Mouse (Mus musculus): ENCODE measurements around the gene Lrp5. TPM values are rescaled to one million over a fixed set of nuclear protein-coding genes. Genes with fewer than 3 reads are reported as not detected.

The Lrp5 gene
- polyA plus RNA-seq, 1 experiment = 0.41 TPM

DNA sequence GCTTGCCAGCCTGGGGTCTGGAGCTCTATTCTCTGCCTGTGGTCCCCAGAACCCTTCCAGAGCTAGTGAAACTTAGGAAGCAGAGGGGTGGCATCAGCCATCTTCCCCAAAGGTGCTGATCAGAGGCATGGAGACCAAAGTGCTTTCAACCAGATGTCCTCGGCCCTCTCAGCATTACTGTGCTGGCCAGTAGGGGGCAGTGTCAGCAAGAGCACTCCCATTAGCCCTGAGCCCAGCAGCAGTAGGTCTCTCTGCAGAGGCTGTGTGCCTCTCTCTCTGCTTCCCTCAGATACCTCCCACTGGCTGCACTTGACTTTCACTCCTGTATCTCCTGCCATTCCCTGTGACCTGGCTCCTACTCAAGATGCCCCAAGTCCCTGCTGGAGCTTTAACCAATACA, 99.8 kb downstream of the Lrp5 start:
- Histone ChIP-seq H3K4me1 (ENCODE audit: control insufficient read depth) (peaks cover 38% of the 10 kb centered on the region), H3K4me3 (replicated peaks) (no peak overlapping the region), H3K27me3 (ENCODE audit: control insufficient read depth) (no peaks in the 10 kb centered on the region), H3K9me3 (ENCODE audit: control insufficient read depth, low read length) (no peaks in the 10 kb centered on the region), H3K36me3 (ENCODE audit: control insufficient read depth) (peaks cover 27% of the 10 kb centered on the region)
- no peak for TF ChIP-seq GATA1 (IDR thresholded peaks at IDR 0.05; ENCODE audit: low read length)
- TF ChIP-seq TAL1 (IDR thresholded peaks at IDR 0.05; ENCODE audit: low read length) = no peak

DNA sequence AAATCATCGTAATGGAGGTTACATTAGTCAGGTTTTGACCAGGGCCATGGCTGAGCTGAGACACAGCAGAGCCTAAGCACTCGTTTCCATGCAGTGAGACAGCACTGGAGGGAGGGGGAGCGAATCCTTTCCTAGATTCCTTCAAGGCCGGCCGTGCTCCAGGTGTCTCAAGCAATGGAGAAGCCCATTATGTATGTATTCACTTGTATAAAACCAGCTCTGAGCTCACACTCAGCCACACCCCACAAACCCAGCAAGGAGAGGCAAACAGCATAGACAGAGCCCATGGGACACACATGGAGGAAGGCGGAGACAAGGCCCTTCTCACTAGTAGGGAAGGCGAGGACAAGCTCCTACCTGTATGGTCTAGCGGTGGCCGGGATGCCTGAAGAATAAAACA, 100.3 kb downstream of the Lrp5 start:
- Histone ChIP-seq H3K4me1 (ENCODE audit: control insufficient read depth) (peaks cover 37% of the 10 kb centered on the region), H3K9me3 (ENCODE audit: control insufficient read depth, low read length) (no peaks in the 10 kb centered on the region), H3K27me3 (ENCODE audit: control insufficient read depth) (no peaks in the 10 kb centered on the region), H3K4me3 (replicated peaks) (no peak overlapping the region), H3K36me3 (ENCODE audit: control insufficient read depth) (peaks cover 22% of the 10 kb centered on the region)
- TF ChIP-seq GATA1 (IDR thresholded peaks at IDR 0.05; ENCODE audit: low read length) = no peak
- no peak for TF ChIP-seq TAL1 (IDR thresholded peaks at IDR 0.05; ENCODE audit: low read length)

- no peaks in the 10 kb centered on the region for H3K27me3 ChIP-seq (ENCODE audit: control insufficient read depth)
- H3K4me3 ChIP-seq (replicated peaks) = no peak overlapping the region
- no peak for TF ChIP-seq TAL1 (IDR thresholded peaks at IDR 0.05; ENCODE audit: low read length)
- no peak for TF ChIP-seq GATA1 (IDR thresholded peaks at IDR 0.05; ENCODE audit: low read length)
- peaks cover 9% of the 10 kb centered on the region for H3K36me3 ChIP-seq (ENCODE audit: control insufficient read depth)
- peaks cover 20% of the 10 kb centered on the region for H3K4me1 ChIP-seq (ENCODE audit: control insufficient read depth)
- no peaks in the 10 kb centered on the region for H3K9me3 ChIP-seq (ENCODE audit: control insufficient read depth, low read length)
Measured at GRCm38 (mm10) chr19:3581326-3581725, 105.0 kb downstream of the Lrp5 start.

- Histone ChIP-seq H3K4me3 (replicated peaks) (no peak overlapping the region), H3K4me1 (ENCODE audit: control insufficient read depth) (peaks cover 41% of the 10 kb centered on the region)
- TF ChIP-seq GATA1 (IDR thresholded peaks at IDR 0.05; ENCODE audit: low read length) (no peak), TAL1 (IDR thresholded peaks at IDR 0.05; ENCODE audit: low read length) (no peak)
Measured at GRCm38 (mm10) chr19:3577911-3578290, 108.5 kb downstream of the Lrp5 start.

DNA sequence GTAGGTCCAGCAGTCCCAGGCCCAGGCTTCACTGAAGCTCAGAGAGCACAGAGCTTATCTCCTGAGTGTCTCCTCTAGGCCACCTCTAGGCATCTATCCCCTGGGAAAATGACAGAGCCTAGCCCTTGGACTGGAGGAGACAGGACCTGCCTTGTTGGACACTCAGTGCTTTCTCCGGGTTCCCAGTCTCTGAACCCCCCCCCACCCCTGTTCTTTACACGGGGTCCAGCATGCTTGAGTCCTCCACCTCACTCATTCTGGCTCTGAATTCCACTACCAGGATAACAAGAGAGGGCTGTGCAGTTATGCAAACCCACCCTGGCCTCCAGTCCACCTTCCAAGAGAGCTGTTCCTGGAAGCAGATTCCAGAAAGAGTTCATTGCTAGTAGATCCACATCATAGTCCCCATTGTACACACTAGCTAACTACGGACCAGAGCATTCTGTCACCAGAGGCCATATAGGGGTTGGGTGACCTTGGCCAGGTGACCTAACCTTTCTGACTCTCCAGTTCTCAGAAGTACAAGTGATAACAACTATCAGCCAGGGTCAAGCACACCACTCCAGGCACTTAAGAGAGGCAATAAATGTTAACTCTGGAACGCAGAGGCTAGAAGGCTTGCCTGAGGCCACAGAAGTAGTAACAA, 109.0 kb downstream of the Lrp5 start:
- no peaks in the 10 kb centered on the region for H3K27me3 ChIP-seq (ENCODE audit: control insufficient read depth)
- peak overlapping the region; percentile 99 for H3K4me3 ChIP-seq (replicated peaks)
- no peaks in the 10 kb centered on the region for H3K9me3 ChIP-seq (ENCODE audit: control insufficient read depth, low read length)
- H3K4me1 ChIP-seq (ENCODE audit: control insufficient read depth) = peaks cover 46% of the 10 kb centered on the region
- TF ChIP-seq GATA1 (IDR thresholded peaks at IDR 0.05; ENCODE audit: low read length) (no peak), TAL1 (IDR thresholded peaks at IDR 0.05; ENCODE audit: low read length) (no peak)
- H3K36me3 ChIP-seq (ENCODE audit: control insufficient read depth) = peaks cover 3% of the 10 kb centered on the region

More at GRCm38 (mm10) chr19:3577911-3578290, 108.5 kb downstream of the Lrp5 start:
- no peaks in the 10 kb centered on the region for H3K36me3 ChIP-seq (ENCODE audit: control insufficient read depth)
- no peaks in the 10 kb centered on the region for H3K9me3 ChIP-seq (ENCODE audit: control insufficient read depth, low read length)
- no peaks in the 10 kb centered on the region for H3K27me3 ChIP-seq (ENCODE audit: control insufficient read depth)

GRCm38 (mm10) chr19:3576451-3577264, 109.7 kb downstream of the Lrp5 start:
- TF ChIP-seq GATA1 (IDR thresholded peaks at IDR 0.05; ENCODE audit: low read length) = no peak
- no peak for TF ChIP-seq TAL1 (IDR thresholded peaks at IDR 0.05; ENCODE audit: low read length)
- Histone ChIP-seq H3K9me3 (ENCODE audit: control insufficient read depth, low read length) (no peaks in the 10 kb centered on the region), H3K4me3 (replicated peaks) (peak overlapping the region; percentile 99), H3K27me3 (ENCODE audit: control insufficient read depth) (no peaks in the 10 kb centered on the region), H3K36me3 (ENCODE audit: control insufficient read depth) (peaks cover 6% of the 10 kb centered on the region), H3K4me1 (ENCODE audit: control insufficient read depth) (peaks cover 46% of the 10 kb centered on the region)

DNA sequence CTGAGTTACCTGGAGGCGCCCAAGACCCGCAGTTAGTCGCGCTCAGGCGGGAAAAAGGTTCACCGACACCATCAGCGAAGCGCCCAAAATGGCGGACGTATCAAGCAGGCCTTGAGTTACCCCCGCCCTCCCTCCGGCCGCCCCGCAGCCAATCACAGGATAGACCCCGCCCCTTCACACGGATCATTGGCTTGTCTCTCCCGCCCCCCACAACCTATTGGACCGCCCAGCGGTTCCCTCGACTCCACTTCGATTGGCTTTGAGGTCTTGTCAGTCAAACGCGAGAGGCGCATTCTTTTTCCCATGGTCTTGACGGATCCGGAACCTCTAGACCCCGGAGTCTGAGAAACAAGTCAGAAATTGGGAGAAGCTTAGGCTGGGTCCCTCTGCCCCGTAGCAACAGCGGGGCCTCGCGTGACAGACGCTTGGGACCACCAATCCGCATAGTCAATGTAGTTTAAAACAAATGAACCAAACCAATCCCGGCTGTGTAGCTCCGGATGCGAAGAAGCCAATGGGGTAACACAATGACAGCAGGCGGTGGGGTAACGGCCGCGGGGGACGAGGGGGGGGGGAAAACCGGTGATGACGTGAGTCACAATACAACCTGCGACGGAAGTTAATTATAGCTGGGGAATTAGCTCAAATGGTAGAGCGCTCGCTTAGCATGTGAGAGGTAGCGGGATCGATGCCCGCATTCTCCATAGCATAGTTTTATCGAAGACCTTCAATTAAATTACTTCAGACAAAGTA, 110.6 kb downstream of the Lrp5 start, which contains the start of gene Ppp6r3:
Gene Ppp6r3 (minus strand): TSS at position 118 of the 753 bp plus-strand sequence.
- no peak for TF ChIP-seq GATA1 (IDR thresholded peaks at IDR 0.05; ENCODE audit: low read length)
- TF ChIP-seq TAL1 (IDR thresholded peaks at IDR 0.05; ENCODE audit: low read length) = no peak
- H3K27me3 ChIP-seq (ENCODE audit: control insufficient read depth) = no peaks in the 10 kb centered on the region
- peaks cover 47% of the 10 kb centered on the region for H3K4me1 ChIP-seq (ENCODE audit: control insufficient read depth)

DNA sequence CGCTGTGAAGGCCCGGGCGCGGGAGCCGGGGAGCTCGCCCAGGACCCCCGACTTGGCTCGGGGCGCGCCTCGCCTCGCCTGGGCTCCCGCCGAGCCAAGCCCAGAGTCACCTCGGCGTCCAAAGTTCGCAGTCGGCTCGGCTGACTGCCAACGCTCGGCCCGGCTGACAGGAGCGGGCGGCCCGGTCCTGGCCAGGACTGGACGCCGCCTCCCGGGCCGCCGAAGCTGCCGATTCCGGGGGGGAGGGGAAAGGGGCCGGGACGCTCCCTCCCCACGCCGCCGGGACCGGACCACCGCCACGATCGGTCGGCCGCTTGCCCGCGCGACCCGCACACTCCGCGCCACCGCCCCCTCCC, 111.1 kb downstream of the Lrp5 start:
- Histone ChIP-seq H3K4me3 (replicated peaks) (peak overlapping the region; percentile 99), H3K9me3 (ENCODE audit: control insufficient read depth, low read length) (no peaks in the 10 kb centered on the region), H3K27me3 (ENCODE audit: control insufficient read depth) (no peaks in the 10 kb centered on the region), H3K4me1 (ENCODE audit: control insufficient read depth) (peaks cover 51% of the 10 kb centered on the region), H3K36me3 (ENCODE audit: control insufficient read depth) (peaks cover 14% of the 10 kb centered on the region)
- no peak for TF ChIP-seq GATA1 (IDR thresholded peaks at IDR 0.05; ENCODE audit: low read length)
- no peak for TF ChIP-seq TAL1 (IDR thresholded peaks at IDR 0.05; ENCODE audit: low read length)

More for the DNA sequence above, 110.6 kb downstream of the Lrp5 start, which contains the start of gene Ppp6r3:
- no peaks in the 10 kb centered on the region for H3K9me3 ChIP-seq (ENCODE audit: control insufficient read depth, low read length)
- H3K36me3 ChIP-seq (ENCODE audit: control insufficient read depth) = peaks cover 9% of the 10 kb centered on the region
- H3K4me3 ChIP-seq (replicated peaks) = peak within 1 kb of the TSS; percentile 99
